Mouse (Mus musculus): ENCODE results near the gene Prlr. TPM values are rescaled to one million over a fixed set of nuclear protein-coding genes. Genes with fewer than 3 reads are reported as not detected.

Prlr gene
- total RNA-seq, 2 experiments from 2014 or later, result 0.79 to 0.82 TPM

Other genes with a start within 250 kb of the Prlr start
- gene Gm21973, start 148.1 kb downstream of the Prlr start, total RNA-seq (2021), result not detected
- not detected for gene Agxt2, start 181.3 kb downstream of the Prlr start, total RNA-seq (2021)